Mouse (Mus musculus) ES-E14 (cell line): ENCODE measurements at regions not wholly inside any gene's neighbourhood (a gene's known extent, or its start where the extent isn't known, plus 50 kb on each side); places are given as distances from the start of the nearest gene placed in this dataset.

Experiments
- HCFC1 ChIP-seq: IDR thresholded peaks from 2 replicates; pipeline ENCODE4 v1.6.1; 2012; ENCODE audit warnings: low read length, inconsistent platforms, borderline replicate concordance; ENCODE audit not compliant: insufficient read depth
- ZNF384 ChIP-seq: IDR thresholded peaks from 2 replicates; pipeline ENCODE4 v1.6.1; 2012; ENCODE audit warnings: low read depth, low read length, inconsistent platforms

DNA sequence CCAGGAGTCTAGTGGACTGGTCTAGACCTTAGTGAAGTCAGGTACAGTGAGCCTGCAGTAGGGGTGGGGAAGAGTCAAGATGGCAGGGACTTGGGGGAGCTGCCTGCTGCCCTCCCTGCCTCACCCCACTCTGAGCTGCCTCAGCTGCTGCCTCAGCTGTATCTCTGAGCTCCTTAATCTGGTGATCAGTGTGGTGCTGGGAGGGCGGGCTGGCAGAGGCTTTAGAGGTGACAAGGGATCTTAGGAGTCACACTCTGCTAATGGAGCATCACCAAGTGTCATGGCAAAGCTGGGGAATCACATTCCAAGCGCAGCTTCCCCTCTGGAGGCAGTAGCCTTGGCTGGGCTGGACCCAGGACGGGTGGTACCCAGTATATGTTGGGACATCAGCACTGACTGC lies 61.8 kb upstream of the Polg start:
- no peak for TF ChIP-seq ZNF384
- no peak for TF ChIP-seq HCFC1
